Mouse (Mus musculus) lung, postnatal 25 days (tissue): ENCODE measurements around the gene Hoxc12.

Experiments
- DNase-seq: peaks from one replicate; pipeline ENCODE4 v3.0.0; 2022; ENCODE audit warnings: low spot score

Gene Hoxc12

DNA sequence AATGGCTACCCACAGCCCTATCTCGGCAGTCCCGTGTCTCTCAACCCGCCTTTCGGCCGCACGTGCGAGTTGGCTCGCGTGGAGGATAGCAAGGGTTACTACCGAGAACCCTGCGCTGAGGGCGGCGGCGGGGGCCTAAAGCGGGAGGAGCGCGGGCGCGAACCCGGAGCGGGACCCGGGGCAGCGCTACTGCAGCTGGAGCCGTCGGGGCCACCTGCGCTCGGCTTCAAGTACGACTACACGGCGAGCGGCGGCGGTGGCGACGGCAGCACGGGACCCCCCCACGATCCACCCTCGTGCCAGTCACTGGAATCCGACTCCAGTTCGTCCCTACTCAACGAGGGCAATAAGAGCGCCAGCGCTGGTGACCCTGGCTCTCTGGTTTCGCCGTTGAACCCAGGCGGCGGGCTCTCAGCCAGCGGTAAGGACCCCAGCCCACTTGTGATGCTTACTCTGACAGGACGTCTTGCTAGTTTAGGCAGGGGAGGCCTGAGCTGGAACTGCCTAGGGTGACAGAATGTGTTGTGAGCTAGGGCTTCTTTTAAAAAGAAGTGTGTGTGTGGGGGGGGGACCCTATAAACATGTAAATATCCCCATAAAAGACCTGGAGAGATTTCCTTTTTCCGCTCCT, 594 bp downstream of the Hoxc12 start:
- DNase-seq: no peak

DNA sequence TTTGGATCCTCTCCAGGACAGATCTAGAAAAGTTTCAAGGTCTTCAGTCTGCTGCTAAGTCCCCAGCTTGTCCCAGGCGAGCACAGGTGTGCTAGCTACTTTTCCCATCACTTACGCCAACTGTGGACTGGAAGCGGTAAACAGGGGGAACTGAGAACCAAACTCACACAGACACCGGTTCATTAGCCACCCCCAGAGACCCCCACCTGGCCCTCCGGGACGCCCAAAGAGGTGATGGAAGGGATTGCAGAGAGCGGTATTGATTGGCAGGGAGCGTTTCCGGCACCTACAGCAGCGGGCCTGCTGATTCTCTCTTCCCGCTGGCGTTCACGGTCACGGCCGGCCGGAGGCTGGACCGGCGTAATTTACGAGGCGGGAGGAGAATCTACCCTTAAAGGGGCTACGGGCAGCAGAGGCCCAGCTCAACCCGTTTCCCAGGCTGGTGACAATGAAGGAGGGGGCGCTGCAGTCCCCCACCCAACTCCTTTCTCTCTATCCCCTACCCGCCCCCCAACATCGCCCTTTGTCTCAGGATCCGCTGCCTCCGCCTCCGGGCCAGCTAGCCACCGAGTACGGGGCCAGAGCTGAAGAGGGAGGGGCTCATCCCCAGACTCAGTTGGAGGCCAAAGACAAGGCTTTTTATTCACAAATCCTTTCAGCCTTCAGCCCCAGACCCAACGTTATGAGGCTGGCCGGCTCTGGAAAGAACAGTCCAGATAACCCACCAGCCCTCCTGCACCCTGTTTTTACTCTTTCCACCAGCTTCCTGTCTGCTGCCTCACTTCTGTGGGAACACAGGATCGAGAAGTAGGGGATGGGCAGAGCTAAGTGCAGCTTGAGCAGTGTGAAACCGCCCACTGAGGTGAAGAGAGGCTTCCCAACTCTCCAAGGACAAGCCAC, 2.9 kb downstream of the Hoxc12 start:
- no peak for DNase-seq

DNA sequence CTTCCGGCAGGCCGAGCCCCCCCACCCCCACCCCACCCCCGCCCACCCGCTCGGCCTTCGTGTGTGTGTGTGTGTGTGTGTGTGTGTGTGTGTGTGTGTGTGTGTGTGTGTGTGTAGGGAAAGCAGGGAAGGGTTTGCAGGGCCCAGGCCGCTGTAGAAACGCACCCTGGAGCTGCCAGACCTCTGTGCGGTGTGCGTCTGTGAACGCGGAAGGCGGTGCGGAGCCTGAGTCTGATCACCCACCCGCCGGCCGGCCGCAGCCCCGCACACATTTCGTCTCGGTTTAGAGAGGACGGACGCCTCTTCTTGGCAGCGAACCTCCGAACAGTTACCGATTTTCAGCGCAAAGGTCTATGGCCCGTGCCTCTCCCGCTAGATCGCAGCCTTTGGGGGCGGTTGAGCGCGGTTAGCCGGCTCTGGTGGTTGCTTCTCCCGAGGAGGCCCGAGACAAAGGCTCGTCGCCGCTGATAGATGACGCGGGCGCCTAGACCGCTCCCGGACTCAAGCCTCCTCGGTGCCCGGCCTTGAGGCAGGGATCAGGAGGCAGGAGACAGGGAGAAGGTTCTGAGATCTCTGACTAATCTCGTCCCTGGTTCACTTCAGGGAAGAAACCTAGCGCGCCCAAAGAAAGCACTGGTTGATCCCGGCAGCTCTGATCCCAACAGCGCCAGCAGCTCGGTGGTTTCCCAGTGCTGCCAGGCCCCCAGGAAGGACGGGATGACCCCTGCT, 6.3 kb downstream of the Hoxc12 start:
- DNase-seq: no peak

DNA sequence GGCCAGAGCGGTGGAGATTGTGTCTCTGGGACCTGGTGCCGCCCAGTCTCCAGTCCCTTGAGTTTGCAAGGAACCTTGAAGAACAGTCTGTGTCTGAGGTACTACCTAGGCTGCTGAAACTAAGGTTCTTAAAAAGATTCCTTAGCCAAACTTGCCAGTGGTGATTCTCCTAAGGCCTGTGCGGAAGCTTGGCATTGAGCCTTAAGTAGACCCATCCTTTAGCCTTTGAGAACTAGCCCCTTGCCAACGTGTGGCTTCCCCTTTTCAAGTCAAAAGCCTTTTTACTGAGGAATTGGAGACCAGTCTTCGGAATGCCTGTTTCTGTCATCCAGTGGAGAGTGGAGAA, 6.9 kb downstream of the Hoxc12 start:
- no peak for DNase-seq

DNA sequence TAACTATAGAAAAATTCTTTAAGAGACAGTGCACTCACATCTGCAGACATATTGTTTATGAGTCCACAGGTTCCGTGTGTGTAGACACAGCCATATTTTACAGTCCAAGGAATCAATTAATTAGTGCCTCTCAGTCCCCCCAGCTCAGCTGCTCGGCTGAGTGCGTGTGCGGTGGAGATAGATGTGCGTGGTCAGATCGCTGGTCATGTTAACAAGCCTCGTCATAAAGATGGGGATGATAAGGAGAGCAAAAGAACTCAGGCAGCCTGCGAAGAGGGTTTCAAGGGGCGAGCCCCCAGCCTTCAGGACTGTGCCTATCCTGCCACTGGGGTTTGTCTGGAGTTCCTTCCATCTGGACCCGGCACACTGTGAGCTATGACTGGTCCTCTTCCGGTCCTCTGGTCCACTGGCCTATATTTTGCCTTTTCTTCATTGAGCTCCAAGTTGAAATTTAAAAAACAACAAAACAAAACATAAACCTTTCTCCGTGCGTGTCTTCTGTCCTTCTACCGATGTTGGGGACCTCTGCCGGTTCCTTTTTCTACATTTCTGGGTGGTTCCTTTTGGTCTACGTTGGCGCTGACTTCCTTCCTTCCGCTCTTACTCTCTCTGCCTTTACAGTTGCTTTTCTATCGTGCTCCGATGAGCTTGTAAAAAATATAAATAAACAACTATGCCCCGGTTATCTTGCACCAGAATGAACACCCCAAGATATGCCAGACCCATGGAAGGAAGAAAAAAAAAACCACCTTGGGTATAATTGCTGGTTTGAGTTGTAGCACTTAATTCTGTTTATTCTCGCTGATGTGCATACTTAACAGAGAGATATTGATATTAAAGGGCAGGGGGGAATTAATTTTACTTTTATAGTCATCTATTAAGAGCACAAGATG, 8.9 kb downstream of the Hoxc12 start:
- DNase-seq: no peak

DNA sequence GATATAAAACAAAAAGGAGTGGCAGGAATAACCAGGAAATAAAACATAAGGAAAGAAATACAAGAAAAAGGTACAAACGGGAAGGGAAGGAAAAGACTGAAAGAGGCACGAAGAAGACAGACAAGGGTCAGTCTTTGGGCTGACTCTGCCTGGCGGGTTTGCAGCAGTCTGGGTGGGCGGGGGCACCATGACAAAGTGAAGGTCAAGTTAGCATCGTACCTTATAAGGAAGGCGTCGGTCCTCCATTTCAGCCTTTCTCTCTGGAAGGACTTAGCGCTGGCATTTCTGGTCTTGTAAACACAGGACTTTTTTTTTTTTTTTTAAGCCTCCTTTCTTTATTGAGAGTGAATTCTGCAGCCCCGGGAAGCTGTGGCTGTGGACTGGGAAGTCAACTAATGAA, 10.7 kb downstream of the Hoxc12 start:
- no peak for DNase-seq

DNA sequence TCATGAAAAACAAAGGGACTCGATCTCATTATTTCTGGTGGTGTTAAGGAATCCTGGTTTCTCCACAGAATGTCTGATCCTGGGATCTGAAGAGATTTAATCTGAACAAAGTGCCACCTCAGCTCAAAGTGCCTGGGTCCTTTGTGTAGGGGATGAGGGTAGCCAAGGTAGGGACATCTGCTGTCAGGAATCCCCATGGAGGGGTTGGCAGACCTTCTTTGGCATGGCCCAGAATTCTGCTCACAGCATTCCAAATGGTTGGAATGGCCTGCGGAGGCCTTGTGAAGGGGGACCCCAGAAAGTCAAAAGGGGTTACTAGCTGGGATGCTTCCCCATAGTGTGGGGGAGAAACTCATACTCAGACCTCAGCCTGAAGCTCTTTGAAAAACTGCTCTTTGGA, 12.3 kb downstream of the Hoxc12 start:
- no peak for DNase-seq

DNA sequence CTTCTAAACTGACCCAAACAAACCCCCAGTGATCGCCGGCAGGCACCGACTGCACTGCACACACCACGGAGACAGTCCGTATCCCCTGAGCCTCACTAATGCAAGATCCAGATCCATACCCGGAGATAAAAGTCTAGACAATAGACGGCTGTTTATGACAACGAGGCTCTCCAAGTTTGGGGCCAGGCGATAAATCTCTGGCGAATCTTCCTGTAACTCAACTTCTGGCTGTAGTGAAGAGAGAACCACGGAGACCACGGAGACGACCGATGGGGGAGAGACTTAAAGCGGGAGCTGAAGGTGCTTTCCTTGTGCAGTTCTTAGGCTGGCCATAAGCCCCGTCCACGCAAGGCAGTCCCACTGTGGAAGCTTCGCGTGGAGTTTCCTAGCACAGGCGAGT, 13.1 kb downstream of the Hoxc12 start:
- DNase-seq: no peak

DNA sequence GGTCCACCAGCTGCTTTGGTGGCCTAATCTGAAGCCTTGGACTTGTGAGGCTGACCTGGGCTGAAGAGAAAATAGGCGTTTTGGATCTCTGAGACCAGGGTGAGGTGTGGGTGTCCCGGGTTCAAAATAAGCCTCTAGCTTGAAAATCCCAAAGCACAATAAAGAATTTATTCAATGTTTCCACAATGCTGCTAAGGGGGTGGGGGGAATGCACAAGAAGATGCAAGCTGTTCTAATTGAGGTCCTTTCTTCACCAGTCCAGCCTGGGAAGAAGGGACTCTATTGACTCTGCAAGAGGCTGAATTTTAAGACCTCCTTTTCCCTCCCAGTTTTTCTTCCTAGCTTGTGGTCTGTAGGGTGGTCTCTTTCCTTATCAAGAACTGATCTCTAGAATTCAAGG, 14.3 kb downstream of the Hoxc12 start:
- no peak for DNase-seq

DNA sequence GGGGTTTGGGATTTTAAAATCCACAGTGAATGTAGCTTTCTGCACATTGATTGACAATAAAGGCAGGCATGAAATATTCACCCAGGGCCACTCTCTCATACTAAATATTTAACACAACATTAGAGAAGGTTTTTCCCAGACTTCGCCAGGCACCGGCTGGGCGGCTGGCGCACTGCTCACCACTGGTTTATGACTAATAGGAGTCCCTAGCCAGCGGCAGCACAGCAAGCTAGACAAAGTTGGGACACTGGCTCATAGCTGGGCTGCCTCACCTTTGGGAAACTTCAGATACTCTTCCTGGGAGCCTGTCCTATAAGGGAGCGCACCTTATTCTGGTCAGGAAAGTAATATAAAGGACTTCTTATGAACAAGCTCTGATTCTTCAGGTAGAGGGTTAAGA, 17.0 kb downstream of the Hoxc12 start:
- no peak for DNase-seq

DNA sequence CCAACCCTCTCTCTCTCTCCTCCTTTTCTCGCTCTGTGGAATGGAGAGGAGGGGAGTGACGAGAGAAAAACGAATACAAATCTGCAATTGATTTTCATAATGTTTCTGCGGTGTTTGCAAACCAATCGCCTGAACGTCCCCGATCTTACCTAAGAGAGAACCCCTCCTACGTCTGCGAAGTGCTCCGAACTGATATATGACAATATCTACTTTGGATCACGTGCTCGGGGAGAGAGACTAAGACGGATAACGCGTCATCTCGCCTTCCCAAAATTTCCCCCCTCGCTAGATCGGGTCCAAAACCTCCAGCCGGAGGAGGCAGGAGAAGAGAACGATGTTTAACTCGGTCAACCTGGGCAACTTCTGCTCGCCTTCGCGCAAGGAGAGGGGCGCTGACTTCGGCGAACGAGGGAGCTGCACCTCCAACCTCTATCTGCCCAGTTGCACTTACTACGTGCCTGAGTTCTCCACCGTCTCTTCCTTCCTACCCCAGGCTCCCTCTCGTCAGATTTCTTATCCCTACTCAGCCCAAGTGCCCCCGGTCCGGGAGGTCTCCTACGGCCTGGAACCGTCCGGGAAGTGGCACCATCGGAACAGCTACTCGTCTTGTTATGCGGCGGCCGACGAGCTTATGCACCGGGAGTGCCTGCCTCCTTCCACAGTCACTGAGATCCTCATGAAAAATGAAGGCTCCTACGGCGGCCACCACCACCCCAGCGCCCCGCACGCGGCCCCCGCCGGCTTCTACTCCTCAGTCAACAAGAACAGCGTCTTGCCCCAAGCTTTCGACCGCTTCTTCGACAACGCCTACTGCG, 17.8 kb downstream of the Hoxc12 start, which contains the start of gene Hoxc11:
Hoxc11 (plus strand) TSS at position 236 of the 815 bp plus-strand sequence.
- no peak for DNase-seq

DNA sequence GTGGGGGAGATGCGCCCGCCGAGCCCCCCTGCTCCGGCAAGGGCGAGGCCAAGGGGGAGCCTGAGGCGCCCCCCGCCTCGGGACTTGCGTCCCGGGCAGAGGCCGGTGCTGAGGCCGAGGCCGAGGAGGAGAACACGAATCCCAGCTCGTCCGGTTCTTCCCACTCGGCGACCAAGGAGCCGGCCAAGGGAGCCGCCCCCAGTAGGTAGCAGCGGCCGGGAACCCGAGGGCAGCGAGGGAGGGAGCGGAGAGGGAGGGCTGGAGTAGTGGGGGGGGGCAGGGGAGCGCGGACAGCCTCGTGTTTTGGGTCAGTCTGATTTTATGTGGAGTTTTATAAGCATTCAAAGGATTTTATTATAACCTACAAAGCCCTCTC, 18.4 kb downstream of the Hoxc12 start:
- no peak for DNase-seq

DNA sequence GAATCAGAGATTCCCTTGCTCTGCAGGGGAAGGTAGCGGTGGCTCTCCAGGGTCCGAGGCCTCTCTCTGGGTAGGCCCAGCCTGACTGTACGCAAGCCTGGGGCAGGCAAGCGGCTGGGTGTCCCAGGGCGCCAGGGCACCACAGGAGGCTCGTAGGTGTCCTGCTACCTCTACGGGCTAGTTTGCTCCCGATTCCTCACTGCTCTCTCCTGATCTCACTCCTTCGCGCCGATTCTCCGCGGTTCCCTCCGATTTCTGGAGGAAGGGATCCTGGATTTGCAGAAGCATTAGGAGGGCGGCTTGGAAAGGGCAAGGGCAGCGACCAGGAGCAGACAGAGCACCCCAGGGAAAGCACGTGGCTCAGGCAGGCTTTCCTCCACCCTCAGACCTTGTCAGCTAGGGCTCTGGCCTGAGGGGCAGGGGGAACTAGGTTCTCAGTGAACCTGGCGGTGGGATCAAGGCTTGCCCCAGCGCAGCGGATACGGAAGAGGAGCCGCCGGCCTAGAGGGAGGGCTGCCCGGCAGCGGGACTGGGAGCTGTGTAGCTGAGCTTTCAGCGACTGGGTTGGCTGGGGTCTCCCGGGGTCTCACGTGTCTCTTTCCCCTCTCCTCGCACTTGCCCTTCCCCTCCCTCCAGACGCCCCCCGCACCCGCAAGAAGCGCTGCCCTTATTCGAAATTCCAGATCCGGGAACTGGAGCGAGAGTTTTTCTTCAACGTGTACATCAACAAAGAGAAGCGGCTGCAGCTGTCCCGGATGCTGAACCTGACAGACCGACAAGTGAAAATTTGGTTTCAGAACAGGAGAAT, 19.5 kb downstream of the Hoxc12 start:
- no peak for DNase-seq

DNA sequence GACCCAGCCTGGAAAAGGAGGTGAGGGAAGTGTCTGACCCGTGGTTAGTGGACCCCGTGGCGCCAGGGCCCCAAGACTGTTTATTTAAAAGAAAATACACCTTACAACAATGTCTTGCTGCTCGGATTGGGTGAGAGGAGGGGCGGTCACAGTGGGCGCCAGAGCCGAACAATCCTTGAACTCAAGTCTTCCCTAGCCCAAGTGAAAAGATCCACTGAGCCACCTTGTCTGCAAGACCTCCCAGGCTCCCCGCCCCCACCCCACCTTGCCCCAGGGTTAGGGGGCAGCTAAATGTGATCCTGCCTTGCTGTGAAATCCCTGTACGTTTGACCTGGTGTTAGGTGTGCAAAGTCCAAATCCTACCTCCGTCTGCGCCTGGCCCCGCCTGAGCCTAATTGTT, 20.3 kb downstream of the Hoxc12 start:
- no peak for DNase-seq

DNA sequence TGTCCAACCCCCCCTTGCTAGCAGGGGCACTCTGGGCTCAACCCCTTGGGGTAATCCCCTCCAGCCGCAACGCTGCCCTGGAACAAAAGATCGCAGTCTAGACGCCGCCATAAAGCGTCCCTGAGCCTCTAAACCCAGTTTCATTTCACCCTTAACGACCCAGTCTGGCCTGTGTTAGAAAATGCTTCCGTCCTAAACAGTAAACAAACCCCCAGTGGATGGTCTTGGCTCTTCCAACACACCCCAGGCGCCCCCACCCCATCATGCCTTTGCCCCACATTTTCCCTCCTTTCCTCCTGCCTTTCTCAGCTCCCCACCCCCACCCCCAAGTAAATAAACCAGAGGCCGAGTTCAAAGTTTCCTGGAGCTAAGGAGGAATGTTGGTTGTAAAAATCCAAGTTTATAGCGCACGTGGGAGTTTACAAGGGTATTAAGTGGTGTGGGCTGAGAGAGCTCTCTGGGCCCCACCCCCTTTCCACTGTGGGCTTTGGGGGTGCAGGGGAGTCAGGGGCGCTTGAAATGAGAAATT, 23.2 kb downstream of the Hoxc12 start:
- DNase-seq: no peak

DNA sequence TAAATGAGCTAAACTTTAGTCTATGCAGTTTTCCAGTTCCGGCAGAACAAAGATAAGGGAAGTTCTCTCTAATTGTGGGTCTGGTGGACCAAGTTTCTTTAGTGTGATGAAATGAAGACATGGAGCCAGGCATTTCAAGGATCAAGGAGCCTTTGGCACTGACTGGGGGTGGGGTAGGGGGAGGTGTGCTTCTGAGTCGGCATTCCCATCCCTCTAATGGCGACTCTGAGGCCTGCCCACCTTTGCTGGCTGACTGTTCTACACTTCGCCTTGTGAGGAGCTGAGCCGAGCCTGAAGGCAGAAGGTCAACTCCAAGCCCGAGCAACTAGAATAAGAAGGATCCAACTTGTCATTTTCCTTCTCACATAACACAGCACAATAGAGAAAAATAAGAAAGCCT, 25.2 kb downstream of the Hoxc12 start:
- no peak for DNase-seq

DNA sequence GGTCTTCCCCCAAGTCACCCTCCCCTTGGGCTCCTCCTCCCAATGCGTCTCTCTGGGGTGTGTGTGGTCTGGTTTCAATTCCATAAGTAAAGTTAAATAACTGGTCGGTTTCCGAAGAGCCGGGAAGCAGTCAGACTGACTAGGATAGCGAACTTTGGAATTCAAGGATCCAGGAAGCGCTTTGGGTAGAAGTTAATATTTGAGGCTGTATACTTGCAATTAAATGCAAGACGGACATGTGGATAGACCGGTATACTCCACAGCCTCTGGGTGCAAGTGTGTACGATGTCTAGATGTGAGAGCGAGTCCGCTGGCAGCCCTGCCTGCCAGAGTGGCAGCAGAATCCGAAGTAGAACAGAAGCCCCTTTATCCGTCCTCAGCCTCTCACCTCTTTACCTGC, 25.9 kb downstream of the Hoxc12 start:
- DNase-seq: no peak

DNA sequence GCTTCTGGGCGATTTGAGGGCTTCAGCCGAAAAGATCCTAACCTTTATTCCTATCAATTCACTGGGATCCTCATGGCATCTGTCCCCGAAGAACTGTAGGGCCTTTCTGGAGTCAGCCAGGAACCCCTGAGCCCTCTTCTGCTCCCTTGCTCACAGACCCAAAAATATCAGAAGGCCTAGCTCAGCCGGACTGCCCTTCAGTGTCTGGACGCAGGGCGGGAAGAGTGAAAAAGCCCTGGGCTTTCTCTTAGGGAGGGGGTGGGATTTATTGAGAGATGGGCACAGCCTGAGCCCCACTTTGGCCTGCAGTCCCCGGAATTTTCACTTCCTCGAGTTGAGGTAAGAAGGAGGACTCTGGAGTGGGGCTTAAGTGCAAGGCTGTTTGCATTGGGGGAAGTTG, 26.7 kb downstream of the Hoxc12 start:
- DNase-seq: no peak

DNA sequence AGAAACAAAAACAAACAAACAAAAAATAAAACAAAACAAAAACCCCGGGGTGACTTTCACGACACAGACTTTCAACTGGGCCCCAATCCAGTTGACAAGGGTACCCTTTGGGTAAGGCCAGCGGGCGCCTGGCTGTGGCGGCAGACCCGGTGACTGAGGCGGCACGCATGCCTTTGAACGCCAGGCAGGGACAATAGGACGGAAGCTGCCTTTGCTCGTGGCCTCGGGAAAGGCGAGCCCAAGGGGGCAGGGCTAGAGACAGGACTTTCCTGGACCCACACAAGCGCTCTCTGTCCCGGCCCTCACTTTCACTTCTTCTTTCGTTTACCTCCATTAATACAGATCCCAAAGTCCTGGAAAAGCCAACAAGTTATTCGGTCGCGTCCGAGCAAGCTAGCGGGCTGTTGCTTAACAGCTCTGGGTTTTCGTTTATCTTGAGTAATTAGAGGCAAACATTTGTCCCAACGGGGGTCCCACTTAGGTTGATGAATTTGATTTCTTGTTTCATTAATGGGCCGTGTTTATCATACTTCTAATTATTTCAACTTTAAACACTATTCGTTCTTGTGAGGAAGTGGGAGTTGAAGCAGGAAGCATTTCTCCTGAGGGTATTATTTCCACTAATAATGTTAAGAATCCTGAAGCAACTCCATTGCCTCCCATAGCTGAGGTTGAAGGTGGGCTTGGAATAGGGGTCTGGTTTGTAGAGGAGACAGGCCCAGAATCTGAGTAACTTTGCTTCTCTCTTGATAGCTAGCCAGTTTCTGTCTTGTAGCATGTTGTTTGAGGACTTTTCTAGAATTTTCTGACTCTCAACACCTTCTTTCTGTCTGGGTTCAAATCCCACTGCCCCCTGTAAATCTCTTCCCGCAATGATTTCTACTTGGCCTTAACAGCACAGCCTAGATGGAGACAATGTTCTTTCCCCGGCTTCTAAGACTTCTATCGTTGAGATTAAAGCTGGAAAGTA, 27.4 kb downstream of the Hoxc12 start:
- no peak for DNase-seq
